Mouse (Mus musculus) 416B (cell line): ENCODE results near the gene Gdf1.
A peak's percentile ranks its signal among the peaks of the same experiment; 100 is the strongest.

ENCODE experiments used
- DNase-seq: peaks from one replicate; pipeline ENCODE4 v3.0.0; 2011; ENCODE audit warnings: low read depth

The Gdf1 gene

DNA sequence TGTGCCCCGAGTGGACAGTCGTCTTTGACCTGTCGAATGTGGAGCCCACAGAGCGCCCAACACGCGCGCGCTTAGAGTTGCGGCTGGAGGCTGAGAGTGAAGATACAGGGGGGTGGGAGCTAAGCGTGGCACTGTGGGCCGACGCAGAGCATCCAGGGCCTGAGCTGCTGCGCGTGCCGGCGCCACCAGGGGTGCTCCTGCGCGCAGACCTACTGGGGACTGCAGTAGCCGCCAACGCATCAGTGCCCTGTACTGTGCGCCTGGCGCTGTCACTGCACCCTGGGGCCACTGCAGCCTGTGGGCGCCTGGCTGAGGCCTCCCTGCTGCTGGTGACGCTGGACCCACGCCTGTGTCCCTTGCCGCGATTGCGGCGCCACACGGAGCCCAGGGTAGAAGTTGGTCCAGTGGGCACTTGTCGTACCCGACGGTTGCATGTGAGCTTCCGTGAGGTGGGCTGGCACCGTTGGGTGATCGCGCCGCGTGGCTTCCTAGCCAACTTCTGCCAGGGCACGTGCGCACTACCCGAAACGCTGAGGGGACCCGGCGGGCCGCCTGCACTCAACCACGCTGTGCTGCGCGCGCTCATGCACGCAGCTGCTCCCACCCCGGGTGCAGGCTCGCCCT is 1.2 kb downstream of the Gdf1 start:
- DNase-seq, result no peak

DNA sequence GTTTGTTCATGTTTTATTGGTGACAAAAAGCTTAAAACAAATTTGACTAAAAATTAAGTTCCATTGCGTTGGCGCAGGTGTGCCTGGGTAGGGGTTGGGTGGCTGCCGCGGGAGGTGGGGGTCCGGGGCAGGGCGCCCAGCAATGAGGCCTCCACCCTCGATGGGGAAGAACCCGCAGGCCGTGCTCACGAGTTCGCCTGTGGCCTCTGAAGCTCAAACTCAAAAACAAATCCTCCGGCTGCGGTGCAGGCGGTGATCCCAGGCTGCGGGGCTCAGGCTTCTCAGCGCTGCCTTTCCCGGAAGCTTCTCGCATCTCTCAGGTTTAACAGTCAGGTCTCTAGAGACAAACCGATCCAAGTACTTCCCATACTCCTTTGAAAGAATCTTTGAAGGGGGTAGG is 1.9 kb downstream of the Gdf1 start:
- DNase-seq, result no peak

DNA sequence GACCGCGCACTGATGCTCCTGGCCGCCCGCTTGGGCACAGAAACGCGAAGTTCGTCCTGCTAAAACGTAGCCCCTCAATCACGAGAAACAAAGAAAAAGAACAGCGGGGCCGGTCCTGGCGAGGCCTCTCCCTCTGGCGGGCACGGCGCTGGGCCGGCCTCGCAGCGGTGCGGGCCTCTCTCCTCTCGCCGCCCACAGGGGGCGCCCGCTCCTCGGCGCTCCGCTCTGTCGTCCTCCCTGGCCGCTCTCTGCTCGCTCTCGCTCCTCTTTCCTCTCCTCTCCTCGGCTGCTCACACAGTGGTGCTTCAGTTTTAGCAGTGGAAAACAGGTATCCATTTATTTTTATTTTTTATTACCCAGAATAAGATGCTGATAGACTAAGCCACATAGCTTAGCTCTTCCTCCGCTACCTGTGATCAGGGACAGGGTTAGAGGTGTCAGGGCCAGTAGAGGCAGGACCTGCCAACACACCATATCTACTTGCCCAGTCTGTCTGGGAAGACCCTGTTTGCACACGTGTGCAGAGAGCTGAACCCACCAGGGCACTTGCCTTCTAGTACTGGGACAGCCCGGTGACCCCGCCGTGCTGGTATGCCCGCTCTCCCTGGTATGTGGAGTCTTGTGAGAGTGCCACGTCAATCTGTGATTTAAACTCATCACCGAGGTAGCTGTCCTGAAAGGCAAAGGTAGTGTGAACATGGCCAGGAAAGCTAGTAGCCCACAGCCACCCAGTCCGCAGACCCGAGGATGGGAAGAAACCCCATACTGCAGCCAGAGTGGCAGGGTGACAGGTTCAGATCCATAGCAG is 2.7 kb downstream of the Gdf1 start:
- no peak for DNase-seq

DNA sequence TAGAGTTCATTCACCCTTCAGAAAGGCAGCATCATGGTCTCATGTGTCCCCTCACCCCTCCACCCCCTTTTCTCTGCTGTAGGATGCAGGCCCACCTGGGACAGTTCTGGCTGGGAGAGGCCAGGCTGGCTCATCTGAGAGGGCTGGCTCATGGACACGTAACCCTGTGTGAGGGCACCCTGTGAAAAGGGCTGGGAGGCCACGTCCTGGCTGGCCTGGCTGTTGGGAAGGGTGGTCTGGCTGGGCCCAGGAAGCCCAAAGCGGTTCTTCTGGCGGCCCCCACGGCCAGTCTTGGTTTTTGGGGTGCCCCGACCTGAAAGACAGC is 3.2 kb downstream of the Gdf1 start:
- DNase-seq, result no peak

DNA sequence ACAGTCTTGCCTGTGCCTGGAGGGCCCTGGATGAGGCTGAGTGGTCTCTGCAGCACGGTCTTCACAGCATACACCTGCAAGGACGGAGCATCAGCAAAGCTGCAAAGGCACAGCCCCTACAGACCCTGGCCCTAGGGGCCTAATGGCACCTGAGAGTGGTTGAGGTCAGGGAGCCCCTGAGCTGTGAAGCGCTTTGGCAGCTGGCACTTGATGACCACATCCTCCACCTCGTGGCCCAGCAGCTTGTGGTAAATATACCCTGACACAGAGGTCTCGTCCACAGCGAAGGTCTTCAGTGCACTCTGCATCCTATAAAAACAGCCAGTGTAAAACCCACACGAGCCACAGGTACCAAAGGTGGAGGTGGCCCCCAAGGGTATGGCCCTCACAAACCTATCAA is 9.3 kb downstream of the Gdf1 start:
- DNase-seq, result no peak

DNA sequence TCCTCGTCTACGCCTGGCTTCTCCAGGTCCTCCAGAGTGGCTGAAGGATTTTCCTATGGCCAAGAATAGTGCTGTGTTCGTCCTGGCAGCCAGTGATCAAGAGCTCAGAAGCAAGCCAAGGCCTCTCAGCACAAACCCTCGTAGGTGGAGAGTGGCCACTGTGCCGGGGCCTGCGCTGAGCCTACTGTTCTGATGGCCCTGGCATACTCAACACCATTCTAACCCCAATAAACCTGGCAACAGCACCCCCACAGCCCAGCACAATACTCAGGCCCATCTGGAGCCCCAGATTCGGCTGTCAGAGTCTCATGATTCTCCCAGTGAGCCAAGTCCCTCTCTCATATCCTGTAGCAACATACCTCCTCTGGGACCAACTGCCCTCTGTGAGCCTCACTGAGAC is 11.0 kb downstream of the Gdf1 start:
- DNase-seq, result no peak

DNA sequence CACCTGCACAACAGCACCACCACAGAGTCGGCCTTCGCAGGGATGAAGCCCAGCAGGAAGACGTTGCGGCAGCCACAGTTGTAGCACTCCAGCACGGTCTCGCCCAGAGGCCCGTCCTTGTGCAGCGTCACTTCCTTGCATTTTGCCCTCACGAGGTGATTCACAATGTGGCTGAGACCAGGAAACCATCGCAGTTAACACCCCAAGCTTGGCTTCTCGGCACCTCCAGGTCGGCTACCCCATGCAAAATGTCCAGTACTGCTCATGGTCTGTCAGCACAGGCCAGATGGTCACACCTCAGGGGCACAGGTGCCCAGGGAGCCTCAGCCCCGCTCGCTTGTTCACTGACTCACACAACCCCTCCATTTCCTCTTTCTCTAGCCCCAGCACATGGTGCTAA is 12.4 kb downstream of the Gdf1 start:
- DNase-seq, result peak; percentile 76

DNA sequence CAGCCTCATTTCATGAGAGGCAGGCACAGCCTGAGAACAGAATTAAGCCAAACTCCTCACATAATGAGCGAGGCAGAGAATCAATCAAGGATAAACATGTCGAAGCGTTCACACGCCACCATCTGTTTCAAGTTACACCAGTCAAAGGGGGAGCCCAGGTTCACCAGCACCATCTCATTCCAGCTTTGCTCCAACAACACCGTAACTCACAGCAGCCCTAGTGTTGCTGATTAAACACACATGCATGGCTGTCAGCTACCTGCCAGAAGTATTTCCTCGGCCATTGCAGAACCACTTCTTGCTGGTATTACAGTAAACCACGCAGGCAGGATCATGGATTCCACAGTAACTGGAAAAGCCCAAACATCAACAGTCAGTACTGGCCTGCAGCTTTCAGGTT is 13.5 kb downstream of the Gdf1 start:
- DNase-seq, result no peak

DNA sequence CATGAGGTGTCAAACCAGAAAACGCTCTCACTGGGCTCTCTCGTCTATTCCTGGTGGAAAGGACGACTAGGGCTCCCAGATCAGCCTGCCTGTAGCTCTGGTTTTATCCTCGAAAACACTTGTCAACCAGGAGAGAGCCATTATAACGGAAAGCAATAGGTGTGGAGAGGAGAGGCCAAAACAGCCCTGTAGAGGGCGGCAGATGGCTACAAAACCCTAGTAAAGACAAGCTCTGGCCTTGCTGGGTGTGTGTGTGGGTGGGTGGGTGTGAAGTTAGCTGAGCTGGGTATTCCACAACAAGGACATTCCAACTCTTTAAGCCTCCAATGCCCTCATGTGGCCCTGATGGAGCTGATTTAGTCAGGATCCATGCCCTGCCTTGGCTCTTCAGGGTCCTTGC is 14.1 kb downstream of the Gdf1 start:
- DNase-seq, result peak; percentile 59

DNA sequence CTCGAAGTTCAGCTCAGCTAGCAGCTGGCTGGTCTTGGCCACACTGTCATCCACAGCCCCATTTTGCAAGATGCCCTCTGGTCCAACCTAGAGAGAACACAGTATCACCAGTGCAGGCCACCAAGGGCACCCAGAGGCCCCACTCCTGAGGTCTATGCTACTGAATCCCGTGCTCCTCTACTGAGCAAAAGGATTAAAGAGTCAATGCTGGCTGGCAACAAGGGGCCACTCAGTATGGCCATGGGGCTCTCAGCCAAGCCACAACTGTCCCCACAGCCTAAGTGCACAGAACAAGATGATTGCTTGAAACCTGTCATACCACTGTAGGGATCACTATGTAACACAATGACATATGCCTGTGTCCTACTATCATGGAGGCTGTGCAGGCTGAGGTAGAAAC is 14.7 kb downstream of the Gdf1 start:
- no peak for DNase-seq

DNA sequence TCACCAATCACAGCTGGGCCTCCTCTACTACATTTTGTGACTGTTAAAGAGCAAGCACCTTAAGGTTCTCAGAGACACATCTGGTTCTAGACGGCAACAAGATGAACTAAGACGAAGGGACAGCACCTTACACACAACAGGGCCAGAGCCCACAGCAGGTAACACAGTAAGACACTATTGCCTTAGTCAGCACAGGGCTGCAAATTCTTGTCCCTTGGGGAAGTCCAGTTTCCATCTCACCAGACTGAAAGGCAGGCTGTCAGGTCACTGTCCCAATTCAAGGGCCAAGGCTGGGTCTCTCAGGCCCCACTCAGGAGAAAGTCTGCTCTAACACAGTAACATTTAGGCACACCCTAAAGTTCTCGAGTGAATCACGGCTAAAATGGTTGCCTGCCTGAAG is 17.8 kb downstream of the Gdf1 start:
- no peak for DNase-seq

DNA sequence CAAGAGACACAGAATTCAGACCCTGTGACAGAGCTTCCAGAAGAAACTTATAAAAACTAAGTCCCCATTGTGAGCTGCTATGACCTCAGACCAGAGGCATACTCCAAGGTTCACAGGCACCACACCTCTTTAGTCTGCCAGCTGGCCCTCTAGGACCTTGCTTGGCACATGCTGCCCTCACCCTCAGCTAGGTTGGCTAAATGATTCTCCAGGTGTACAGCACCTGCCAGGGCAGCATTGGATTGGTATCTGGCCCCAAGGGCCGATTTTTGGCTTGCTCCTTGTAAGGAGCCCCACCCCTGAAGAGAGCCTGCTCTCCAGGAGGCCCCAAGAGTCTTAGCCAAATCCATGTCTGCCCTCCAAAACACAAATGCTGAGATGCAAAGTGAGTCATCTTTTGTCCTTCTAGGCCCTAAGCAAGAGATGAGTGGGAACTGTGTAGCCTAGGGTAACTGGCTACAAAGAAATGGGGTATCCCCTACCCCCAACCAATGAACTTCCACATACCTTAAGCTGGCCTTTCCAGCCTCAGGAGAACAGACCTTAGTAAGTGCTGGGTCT is 18.3 kb downstream of the Gdf1 start:
- no peak for DNase-seq

DNA sequence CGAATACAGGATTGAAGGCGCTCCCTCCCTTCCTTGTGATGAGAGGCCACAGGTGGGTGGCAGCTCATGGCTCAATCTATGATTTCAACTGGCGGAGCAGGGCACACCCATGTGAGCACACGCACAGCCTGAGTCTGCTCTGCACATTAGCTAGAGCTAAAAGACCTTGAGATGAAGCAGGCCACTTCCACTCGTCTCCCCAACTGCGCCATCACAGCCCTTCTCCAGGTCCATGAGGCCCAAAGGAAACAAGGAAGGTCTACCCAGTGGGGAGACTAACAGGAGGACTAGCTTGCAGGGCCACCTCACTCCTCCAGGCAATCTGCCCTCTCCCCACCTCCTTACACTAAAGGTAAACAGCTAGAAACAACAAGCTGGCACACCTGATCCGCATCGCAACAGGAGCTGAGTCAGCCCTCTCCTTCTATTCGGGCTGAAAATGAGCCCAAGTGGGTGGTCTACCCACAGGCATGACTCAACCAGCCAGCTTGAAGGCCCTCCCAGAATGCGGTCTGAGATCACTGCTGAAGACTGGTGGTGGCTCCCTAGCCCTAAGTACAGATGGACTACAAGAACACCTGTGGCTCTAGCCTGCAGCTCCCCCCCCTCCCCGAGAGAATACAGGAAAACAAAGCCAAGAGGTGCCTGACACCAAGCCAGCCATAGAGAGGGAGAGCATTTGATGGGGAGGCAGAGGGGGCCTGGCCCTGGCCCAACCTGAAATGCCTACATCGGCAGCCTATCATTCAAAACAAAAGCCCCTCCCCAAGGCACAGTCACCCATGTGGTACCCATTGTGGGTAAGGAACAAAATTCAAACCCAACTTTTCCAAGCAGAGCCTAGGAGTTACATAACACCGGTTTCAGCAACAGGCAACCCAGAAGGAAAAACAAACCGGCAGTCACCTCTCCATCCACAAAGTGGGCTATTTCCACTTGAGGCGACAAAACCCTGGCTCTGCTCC is 21.7 kb downstream of the Gdf1 start:
- DNase-seq, result peak; percentile 70

DNA sequence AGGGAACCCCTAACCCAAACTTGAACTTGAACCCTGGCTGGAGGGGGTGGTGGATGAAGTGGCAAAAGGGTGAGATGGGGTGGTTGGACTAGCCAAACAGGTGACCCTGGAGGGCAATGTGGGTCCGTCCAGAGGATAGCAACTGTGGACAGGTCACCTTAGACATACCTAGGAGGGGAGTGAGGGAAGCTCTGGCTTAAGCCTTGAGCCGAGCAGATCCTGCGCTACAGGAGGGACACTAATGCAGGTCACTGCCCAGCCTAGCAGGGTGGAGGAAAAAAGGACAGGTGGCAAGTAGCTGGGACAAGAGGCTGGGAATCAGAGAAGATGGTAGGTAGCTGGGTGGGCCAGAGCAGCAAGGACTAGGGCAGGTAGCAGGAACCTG is 22.4 kb downstream of the Gdf1 start:
- no peak for DNase-seq

DNA sequence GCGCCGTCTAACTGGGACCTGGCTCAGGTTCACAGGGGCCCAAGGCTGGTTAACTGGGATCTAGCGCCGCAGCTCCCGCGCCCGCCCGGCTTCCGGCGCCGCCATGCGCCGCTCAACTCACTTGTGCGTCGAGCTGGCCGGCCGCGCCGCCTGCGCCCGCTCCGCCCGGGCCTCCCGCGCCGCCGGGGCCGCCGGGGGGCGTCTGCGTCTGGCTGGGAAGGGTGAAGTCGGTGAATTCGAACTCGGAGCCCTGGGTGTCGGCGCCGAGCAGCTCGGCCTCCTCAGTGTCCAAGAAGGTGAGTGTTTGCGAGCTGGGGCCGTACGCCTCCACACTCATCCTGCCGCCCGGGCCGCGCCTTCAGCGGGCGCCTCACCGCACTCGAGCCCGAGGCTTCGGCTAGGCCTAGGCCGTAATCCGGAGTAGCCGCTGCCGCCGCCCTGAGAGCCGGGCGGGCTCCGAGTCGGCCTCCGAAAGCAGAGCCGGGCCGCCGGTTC is 23.1 kb downstream of the Gdf1 start:
- no peak for DNase-seq

DNA sequence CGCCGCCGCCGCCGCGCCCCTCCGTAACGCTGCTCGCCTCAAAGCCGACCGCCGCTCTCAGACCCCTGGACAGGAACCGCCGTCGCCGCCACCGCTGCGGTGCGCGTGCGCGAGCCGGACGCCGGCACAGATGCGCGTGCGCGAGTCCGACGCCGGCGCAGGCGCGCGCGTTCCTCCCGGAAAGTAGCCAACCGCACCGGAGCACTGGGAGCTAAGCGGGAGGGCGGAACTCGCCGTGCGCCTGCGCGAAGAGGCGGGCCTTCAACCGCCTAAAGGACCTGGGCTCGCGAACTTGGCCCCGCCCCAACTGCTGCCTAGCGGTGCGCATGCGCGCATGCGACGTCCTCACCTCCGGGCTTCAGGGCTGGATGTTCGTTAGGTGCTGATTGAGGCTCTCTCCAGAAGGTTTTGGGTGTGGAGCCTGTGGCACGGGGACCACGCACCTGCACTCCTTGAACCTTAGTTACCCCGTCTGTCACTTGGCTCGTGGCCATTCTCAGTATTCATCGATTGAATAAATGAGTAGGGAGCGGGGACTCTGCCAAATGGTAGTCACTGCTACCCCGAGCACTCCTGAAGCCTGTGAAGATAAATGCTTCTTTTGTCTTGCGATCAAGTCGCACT is 23.7 kb downstream of the Gdf1 start, which contains the start of gene Upf1:
Upf1 (minus strand) TSS at position 85 of the 624 bp plus-strand sequence.
- peak; percentile 98 for DNase-seq

DNA sequence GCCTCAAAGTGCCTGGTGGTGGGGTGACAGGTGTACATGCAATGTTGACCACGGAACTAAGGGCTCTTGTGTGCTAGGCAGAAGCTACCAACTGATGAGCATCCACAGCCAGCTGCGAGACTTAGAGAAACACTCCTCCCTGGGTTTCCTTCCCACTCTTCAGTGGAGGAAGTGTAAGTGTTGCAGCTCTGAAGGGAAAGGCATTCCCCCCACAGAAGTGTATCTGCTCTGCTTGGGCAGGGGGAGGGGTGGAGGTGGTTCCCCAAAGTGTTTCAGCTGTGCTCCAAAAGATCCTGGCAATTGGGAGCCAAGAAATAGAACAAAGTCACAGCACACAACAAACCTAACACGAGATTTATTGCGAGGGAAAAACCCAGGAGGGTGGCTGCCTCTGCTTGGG is 24.4 kb downstream of the Gdf1 start:
- peak; percentile 49 for DNase-seq

DNA sequence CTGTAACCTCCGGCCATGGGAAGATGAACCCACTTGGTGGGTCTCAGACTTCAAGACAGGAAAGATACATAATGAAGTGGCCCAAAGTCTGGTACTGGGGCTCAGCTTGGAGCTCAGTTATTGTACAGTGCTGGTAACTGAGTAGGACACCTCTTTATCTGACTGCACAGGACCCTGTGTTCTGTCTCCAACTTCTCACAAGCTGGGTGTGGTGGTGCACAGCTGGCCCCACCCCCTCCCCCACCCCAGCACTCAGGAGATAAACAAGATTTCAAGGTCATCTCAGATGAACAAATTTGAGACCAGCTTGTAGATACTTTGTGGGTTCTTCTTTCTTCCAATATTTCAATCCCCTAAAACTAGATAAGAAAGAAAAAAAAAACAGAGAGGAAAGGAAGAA is 26.5 kb downstream of the Gdf1 start:
- DNase-seq, result peak; percentile 28

DNA sequence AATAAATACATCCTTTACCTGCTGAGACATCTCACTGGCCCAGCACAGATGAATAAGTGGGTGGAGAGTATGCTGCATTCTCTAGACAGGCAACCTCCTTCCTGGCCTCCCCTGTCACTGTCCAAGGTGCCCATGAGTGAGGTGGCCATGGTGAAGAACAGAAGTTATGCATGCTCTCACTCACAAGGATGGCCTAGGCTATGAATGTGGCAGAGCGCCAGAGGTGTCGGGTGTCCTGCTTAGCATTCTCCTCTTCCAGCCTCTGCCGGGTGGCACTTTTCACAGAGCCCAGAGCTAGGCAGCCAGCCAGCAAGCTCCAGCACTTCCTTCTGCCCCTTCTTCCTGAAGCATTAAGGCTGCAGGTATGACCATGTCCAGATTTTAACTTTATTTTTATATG is 29.8 kb downstream of the Gdf1 start:
- DNase-seq, result peak; percentile 69

DNA sequence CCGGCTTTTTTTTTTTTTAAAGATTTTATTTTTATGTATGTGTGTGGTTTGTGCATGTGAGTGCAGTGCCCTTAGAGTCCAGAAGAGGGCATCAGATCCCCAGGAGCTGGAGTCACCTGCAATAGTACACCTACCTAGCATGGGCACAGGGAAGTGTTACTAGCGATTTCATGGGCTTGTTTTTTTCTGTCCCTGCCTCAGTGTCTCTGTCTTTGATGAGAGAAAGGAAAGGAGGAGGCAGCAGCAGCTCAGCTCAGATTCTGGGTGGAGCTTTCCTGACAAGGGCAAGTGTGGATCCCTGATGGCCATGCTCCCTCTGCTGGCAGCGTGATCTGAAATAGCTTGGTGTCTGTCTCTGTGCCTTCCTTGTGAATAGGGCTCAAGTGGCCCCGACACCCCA is 31.2 kb downstream of the Gdf1 start:
- peak; percentile 62 for DNase-seq

DNA sequence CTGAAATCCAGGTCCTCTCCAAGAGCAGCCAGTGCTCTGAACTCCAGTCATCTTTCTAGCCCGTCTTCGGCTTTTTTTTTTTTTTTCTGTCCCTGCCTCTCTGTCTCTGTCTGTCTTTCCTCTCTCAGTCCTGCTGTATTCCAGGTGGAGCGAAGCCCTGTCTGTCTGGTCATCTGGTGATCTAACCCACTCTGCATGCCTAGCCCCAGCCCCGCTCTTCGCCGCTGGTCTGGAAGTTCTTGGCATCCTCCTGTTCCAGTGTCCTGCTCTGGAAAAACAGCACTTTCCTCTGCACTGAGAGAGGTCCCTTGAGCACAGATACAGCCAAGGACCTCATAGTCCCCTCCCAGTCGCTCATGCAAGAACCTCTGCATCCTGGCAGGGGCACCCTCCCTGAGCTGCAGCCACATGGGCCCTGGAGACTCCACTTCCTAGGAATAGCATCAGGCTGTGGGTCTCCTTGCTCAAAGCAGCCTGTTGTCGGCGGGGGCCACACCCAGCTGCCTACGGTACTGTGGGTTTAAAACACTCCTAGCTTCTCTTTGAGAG is 31.9 kb downstream of the Gdf1 start:
- DNase-seq, result no peak

DNA sequence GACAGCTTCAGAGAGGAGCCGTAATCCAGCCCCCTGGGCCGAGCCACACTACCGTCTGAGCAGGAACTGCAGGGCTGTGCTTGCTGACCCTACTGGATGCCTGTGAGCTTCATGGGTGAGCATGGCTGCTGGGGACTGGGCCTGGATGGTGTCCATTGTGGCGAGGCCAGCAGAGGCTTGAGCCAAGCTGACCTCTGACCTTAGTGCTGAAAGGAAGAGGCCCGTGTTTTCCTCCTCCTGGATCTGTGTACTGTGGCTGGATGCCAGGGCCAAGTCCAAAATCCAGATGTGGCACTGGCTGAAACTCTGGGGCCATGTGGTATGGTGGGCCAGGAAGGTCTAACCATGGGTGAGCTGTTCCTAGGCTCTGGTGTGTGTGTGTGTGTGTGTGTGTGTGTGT is 34.4 kb downstream of the Gdf1 start:
- DNase-seq, result no peak
